Mouse (Mus musculus): ENCODE results near the gene Dync2li1. TPM values are rescaled to one million over a fixed set of nuclear protein-coding genes. Genes with fewer than 3 reads are reported as not detected.

The Dync2li1 gene
- total RNA-seq (2015; ENCODE audit: low replicate concordance) (not detected in 2 replicates), total RNA-seq (2017; ENCODE audit: low replicate concordance) (not detected in 2 replicates)

DNA sequence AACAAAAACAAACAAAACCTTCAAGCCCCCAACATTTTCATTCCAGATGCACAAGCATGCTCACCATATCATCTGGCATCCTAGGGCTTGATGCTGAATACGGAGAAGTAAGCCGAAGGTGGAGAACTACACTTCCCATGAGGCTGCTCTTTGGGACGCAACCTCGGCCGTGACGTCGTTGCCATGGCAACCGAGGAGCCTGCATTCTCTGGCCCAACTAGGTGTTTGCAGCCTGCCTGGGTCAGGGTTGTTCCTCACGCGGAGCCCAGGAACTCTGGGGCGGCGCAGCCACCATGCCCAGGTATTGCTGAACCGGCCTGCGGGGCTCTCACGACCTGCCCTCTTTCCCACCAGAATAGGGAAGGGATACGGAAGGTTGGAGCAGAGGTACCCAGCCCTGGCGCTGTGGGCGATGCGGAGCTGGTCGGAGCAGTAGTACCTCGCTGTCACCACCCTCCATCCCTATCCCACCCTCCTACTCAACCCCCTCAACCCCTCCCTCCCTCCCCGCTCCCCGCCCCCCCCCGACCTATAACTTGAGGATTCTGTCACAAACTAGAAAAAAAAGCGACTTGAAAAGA is at the start of gene Dync2li1:
Gene Dync2li1 (plus strand): TSS at position 221 of the 581 bp plus-strand sequence.
- 0 out of 2 replicates have a peak, but pooled peaks have one; percentile 49 for ATAC-seq (replicated peaks; ENCODE audit: low FRiP score, poor library complexity, severe bottlenecking)

DNA sequence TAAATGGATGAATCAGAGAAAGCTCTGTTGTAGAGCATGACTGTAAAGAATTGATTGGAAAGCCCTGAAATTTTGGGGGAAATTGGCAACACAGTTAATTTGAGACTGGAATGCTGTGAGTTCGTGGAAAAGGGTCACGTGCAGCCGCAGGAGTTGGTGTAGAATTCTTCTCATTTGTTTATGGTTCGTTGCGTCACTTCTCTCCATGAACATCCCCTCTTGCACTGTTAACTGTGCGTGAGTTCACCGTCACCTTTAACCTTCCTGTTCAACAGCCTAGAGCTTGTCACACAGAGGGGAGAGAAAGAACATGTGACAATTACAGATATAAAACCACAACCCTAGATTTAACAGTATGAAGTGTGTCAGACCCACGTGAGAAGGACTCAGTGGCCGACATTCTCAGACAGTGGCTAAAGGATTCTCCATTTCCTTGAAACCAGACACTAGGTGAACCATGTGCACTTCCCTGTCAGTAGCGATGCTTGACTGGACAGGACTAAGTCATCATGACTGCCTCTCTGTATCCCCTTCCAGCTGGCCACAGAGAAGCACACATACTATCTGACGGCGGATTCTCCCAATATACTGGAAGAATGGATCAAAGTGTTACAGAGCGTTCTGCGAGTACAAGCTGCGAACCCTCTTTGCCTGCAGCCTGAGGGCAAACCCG is 49.5 kb upstream of the Dync2li1 start:
- ATAC-seq (replicated peaks; ENCODE audit: low FRiP score, poor library complexity, severe bottlenecking): no peak

DNA sequence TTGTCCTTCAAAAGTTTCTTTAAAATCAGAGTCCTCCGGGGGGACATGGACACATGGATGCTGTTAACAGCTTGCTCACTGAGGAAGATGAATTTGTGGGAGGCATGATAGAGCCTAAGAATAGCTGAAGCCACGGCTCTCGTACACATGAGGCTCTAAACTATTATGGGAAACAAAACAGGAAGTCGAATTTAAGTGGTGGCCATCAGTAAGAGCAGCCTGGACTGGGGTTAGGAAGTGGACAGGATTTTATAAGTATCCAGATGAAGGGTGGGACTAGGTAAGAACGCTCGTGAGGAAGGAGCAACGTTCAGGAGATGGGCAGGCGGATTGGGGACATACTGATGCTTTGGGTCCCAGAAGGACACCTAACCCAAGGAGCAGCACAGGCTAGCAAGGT is 47.0 kb upstream of the Dync2li1 start:
- no peak for ATAC-seq (replicated peaks; ENCODE audit: low FRiP score, poor library complexity, severe bottlenecking)

DNA sequence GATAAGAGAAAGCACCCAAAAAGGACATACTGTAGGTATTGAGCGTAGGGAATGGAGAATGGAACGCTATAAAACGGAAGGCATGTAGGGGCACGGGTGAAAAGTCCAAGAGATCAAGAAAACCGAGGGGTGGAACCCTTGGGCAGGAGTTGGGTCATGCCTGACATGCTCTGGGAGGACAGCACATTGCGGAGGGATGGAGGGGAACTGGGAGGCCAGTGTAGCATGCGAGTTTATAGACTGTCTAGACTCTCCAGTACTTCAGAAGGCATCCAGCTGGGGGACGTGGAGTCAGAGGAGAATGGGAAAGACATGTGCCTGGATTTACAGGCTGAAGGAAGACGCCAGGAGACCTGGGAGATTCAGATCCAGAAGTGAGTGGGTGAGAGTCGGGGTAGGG is 46.5 kb upstream of the Dync2li1 start:
- no peak for ATAC-seq (replicated peaks; ENCODE audit: low FRiP score, poor library complexity, severe bottlenecking)

DNA sequence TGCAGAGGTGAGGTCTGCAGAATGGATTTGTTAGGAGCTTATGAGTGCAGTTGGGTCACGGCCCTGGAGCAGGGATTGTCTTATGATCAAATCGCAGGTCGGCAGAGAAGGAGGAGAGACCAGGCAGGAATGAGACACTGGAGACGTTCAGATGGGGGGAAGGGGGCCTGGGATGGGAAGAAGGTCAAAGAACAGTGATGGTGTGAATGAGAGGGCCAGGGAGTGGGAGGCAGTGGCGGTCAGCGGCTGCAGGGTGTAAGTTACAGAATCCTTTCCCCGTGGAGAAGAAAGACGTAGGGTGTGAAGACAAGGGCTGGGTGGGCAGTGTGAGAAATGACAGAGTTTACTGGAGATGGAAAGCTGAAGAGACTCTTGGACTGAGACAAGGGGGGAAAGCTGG is 45.5 kb upstream of the Dync2li1 start:
- no peak for ATAC-seq (replicated peaks; ENCODE audit: low FRiP score, poor library complexity, severe bottlenecking)

DNA sequence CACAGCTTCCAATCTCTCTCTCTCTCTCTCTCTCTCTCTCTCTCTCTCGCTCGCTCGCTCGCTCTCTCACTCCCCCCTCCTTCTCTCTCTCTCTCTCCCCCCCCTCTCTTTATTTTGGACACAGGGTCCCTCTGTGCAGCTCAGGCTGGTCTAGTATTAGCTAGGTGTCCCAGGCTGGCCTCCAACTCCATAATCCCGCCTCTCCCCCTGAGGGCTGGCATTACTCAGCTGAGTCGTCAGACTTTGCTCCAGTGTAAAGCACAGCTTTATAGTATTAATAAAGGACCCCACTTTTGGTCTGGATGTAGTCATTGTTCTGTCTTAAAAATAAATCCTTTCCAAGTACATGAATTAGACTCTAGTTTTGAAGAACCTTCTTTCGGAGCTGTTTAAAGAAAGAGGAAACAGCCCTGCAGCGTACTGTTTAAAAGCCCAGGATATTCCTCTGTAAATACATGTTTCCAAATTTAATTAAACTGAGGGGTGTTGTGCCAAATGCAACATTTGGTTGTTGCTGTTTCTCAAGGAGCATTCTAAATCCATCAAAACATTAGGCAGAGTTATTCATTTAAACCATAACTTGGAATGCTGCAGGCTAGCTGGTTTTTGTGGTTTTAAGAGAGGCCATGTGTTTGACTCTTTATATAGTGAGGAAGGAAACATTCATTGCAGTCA is 44.4 kb upstream of the Dync2li1 start:
- ATAC-seq (replicated peaks; ENCODE audit: low FRiP score, poor library complexity, severe bottlenecking): no peak

DNA sequence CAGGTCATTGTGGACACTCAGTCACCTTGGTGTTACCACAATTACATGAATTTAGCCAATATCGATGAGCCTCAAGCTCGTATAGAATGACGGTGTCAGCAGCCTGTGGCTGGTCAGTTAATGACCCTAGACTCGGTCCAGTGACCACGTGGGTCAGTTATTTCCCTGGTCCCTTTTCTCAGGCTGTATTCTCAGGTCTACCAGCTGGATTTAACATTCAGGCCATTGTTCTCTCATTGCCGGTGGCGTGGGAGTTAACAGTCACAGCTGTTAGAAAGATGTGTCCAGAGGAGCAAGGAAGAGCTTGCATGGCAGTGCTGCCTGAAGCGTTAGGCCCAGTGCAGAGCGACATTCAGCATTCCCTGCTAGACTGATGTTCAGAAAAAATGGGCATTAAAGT is 42.2 kb upstream of the Dync2li1 start:
- no peak for ATAC-seq (replicated peaks; ENCODE audit: low FRiP score, poor library complexity, severe bottlenecking)

DNA sequence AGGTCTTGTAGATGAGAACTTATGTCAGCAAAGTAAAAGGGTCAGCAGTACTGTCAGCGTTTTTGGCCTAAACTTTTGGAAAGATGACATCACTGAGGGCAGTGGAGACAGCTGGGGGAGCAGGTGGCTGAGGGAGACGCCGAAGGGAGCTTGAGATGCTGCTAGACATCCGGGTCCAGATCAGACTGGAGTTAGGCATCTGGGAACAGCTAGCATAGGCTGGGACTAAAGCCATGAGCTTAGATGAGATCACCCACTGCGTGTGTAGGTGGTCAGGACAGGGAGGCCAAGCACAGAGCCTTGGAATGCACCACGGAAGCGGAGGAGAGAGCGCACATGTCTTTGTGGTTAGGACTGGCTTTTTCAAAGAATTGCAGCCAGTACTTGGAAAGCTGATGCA is 41.2 kb upstream of the Dync2li1 start:
- ATAC-seq (replicated peaks; ENCODE audit: low FRiP score, poor library complexity, severe bottlenecking): no peak

DNA sequence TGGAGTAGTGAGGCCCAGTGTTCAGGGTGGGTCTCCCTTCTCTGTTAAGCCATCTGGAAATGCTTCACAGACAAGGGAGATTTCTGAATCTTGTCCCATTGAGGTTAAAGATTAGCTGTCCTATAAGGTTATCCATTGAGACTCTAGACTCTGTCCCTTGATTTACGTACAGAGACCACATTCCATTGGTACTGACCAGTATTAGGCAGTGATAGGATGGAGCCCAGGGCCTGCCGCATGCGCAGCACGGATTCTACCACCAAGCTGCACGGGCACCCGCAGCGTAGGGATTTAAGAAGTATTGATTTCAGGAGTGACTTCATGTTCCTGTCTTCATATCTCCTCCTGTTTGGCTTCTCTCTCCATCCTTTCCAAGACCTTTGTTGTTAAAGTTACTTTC is 36.2 kb upstream of the Dync2li1 start:
- no peak for ATAC-seq (replicated peaks; ENCODE audit: low FRiP score, poor library complexity, severe bottlenecking)

DNA sequence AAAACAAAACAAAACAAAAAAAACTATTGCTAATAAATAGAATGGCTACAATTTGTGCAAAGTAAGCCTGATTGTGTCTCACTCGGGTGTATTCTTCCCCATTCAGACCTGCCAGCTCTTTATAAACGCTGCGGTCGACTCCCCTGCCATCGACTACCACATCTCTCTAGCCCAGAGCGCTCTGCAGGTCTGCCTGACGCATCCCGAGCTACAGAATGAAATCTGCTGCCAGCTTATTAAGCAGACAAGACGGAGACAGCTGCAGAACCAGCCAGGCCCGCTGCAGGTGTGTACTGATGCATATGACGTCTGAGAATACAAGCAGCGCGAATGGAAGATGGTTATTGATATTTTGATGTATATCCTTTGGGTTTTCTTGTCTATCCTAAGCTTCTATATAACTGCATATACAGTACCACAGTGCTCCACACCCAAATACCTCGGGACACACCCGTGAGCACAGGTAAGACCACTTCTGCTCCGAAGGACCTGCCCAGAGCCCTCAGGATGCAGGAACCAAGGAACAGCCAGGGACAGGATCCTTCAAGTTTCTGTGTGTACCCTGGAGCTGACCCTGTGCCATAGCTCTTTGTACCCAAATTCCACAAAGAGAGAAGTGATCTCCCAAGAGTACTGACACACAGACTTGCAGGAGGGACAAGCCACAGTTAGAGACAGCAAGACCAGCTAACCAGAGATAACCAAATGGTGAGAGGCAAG is 34.7 kb upstream of the Dync2li1 start:
- no peak for ATAC-seq (replicated peaks; ENCODE audit: low FRiP score, poor library complexity, severe bottlenecking)

DNA sequence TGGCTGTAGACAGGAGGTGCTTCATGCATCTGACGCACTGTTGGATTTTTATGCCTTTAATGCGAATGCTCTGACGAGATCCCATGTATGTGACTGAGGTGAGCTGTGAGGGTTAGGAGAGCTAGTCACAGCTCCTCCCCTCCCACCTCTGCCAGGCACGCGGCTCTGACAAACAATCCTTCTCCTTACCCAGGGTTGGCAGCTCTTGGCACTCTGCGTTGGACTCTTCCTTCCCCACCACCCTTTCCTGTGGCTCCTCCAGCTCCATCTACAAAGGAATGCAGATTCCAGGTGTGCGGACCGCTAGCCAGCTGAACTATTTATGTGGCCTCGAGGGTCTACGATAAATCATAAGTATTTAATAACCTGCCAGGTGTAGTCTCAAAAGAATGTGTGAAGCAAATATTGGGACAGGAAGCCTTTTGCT is 30.3 kb upstream of the Dync2li1 start:
- ATAC-seq (replicated peaks; ENCODE audit: low FRiP score, poor library complexity, severe bottlenecking): no peak

DNA sequence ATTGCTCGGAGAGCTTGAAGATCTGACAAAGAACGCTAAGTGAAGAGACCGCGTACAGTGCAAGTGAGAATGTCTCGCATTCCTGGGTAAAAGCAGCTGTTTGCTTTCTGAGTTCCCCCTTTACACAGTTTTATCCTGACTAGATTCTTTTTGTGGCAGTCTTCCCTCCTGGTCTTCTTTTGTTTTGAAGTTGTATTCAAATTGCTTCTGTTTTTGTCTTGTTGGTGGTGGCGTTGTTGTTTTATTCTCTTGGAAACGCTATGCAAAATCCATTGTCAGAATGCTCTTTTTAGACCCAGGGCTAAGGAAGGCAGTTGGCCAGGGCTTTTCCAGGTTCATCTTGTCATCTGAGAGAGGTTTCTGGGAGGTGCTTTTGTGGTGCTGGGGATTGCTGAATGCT is 29.8 kb upstream of the Dync2li1 start:
- no peak for ATAC-seq (replicated peaks; ENCODE audit: low FRiP score, poor library complexity, severe bottlenecking)

DNA sequence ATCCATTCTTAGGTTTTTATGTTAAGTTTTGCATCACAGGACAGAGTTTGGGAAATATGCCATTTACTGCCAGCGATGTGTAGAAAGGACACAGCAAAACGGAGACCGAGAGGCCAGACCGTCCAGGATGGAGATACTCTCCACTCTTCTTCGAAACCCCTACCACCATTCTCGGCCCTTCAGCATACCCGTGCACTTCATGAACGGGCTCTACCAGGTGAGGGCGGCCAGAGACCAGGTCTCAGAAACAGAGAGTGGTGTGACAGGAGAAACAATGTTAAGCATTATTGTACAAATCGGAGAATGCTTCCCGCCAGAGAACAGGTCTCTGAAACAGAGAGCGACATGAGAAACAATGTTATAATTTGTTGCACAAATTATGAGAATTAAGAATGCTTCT is 28.4 kb upstream of the Dync2li1 start:
- ATAC-seq (replicated peaks; ENCODE audit: low FRiP score, poor library complexity, severe bottlenecking): no peak

DNA sequence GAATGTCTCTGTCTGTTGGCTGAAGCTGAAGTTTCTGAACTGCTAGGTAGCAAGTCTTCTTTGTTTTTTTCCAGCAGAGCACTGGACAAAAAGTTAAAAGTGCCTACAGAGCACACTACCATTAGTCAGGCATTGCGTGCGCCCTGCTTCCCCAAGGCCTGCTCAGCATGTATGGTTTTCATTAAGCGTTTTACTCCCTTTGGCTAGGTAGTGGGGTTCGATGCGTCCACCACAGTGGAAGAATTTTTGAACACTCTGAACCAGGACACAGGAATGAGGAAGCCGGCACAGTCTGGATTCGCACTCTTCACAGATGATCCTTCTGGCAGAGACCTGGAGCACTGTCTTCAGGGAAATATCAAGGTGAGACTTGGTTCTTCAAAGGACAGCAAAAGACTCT is 27.4 kb upstream of the Dync2li1 start:
- no peak for ATAC-seq (replicated peaks; ENCODE audit: low FRiP score, poor library complexity, severe bottlenecking)

DNA sequence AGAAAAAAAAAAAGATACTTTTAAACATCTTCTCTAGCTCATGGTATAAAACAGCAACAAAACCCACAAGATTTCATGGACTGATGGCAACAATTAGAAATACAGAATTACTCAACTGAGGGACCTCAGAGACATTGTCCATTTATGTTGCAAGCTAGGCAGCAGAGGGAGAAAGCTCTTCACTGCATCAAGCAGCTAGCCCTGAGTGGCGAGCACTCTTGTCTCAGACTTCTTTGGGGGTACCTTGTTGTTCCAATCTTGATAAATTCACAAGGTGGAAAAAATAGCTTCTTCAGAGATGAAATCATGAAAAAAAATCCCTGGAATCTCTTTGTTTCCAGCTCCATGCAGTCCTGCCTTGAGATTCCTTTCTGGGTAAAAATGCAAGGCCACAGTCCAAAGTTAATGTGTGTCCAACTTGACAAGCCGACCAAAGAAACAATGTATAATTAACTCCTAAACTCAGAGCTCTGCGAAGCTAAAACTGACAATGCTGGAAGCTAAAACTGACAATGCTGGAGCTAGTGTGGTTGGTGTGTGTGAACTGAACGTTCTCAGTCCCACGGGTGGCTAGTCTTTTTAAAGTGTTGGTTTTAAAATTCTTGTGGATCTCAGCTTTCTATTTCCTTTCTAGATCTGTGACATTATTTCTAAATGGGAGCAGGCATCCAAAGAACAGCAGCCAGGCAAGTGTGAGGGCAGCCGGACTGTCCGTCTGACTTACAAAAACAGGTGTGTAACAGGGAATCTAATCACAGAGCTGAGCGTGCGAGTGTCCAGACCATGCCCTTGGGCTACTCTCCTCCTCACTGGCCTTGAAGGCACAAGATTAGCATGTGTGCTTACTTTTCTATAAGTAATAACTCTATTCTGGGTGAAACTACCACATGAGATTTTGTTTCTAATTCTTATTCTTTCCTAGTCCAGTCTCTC is 26.0 kb upstream of the Dync2li1 start:
- no peak for ATAC-seq (replicated peaks; ENCODE audit: low FRiP score, poor library complexity, severe bottlenecking)

DNA sequence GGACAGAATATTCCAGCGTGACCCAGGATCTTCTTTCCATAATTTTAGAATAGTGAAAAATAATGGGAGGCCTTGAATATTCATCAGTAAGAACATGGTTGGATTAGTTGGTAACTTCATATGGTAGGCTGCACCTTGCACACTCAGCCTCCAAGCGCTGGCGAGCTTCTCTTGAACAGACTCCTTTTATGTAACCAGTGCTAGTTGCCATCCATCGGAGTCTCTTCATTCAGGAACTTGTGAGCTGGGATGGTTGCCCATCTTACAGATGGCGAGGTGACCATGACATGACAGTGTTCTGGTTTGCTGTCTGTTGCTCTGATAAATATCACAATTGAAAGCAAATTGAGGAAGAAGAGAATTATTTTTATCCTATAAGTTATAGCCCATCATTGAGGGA is 24.5 kb upstream of the Dync2li1 start:
- ATAC-seq (replicated peaks; ENCODE audit: low FRiP score, poor library complexity, severe bottlenecking): no peak

DNA sequence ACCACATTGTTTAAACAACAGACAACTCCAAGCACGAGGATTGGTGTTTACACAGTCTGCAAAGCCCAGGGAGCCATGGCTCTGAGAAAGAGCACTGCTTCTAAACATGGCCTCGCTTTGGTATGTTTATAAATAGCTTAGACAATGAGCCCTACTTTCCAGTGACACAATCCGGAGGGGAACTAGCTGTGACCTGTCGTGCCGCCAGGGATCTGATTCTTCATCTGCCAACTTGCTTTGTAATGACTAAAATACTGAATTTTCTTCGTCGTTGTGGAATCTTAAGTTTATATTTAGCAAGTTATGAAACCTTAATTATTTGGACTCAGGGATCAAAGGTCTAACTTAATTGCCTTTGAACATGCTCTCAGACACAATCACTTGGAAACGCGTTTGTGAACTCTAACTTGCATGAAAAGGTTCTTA is 23.1 kb upstream of the Dync2li1 start:
- ATAC-seq (replicated peaks; ENCODE audit: low FRiP score, poor library complexity, severe bottlenecking): no peak

DNA sequence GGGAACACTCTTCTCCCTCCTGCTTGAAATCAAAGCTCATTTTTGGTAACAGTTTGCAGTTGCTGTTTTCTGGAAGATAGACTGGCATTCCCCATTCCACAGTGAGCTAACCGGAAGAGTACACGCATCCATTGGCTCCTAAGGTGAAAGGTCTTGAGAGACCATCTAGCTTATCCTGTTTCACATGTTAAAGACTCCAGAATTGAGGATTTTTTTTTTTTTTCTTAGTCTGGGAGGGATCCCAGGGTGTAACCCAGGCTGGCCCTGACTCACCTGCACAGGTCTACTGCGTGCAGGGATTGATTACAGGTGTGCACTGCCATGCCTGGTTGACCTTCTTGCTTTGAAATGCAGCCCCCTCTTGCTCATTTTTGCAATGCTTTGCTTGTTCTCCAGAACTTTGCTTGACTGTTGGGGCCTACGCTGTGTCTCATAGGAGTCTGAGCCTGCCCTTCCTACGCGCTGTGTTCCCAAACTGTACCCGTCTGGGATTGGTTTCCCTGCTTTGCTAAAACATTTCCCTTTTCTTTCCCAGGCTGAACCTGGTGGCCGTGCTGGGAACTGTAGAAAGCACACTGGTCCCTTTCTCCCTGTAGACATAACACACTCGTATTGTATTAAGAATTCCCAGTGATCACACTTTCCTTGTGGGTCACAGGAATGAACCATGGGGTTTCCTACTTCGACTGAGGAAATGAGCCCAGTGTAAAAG is 22.4 kb upstream of the Dync2li1 start:
- ATAC-seq (replicated peaks; ENCODE audit: low FRiP score, poor library complexity, severe bottlenecking): no peak

DNA sequence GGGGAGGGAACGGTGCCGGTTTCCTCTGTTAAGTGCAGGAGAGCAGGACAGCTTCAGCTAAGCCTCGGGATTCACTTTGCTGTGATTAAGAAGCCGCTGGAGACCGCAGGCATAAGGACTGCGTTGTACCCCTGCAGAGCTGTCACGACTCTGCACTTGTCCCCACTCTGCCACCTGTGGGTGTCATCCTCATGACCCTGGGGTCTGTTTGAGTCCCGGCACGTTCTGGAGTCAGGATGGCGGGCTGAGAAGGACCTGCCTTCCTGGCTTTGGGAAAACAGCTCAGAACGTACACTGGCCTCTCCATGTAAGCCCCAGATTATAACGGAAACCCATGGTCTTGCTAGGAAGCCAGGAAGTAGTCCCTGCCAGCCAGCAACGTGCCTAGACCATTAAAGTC is 19.3 kb upstream of the Dync2li1 start:
- ATAC-seq (replicated peaks; ENCODE audit: low FRiP score, poor library complexity, severe bottlenecking): no peak
